Mouse (Mus musculus): ENCODE measurements around the gene Mettl24. TPM values are rescaled to one million over a fixed set of nuclear protein-coding genes. Genes with fewer than 3 reads are reported as not detected.

The Mettl24 gene
- polyA plus RNA-seq, 1 experiment from 2014 or later = 17.1 TPM

DNA sequence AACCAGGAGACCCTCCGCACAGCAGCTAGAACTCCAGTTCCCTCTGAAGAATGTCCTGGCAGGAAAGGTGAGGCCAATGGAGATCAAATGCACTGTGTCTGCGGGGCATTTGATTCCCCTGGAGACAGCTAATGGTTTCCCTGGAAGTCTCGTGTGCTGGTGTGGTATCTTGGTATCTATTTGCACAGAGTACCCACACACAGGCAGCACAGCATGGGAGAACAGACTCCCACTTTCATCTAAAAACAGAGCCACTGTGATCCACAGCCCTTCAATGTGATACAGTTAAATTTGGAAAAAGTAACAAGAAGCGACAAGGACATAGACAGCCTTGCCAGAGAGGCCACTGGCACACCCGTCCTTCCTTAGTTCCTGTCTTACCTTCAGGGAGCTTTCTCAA, 160.8 kb downstream of the Mettl24 start:
- ATAC-seq (no peak), DNase-seq (ENCODE audit: low spot score) (no peak)
- H3K27me3 ChIP-seq (replicated peaks; ENCODE audit: insufficient read depth, low read length) = no peaks in the 10 kb centered on the region
- H3K4me1 ChIP-seq (ENCODE audit: insufficient read depth, low read depth, low read length) = no peaks in the 10 kb centered on the region
- no peak overlapping the region for H3K9ac ChIP-seq (replicated peaks; ENCODE audit: low read depth)
- H3K27ac ChIP-seq (ENCODE audit: low read length) = no peak overlapping the region
- no peak overlapping the region for H3K4me3 ChIP-seq (ENCODE audit: low read depth, low read length)
- H3K4me2 ChIP-seq (replicated peaks; ENCODE audit: low read depth, low read length) = no peak overlapping the region
- H3K36me3 ChIP-seq (ENCODE audit: insufficient read depth, low read length) = peaks cover 19% of the 10 kb centered on the region
- no peaks in the 10 kb centered on the region for H3K9me3 ChIP-seq (ENCODE audit: low read length)
- WGBS = 83% methylated on average over 5 of the region's 5 CpGs
- TF ChIP-seq CTCF (IDR thresholded peaks at IDR 0.05) = no peak
- TF ChIP-seq EP300 (IDR thresholded peaks at IDR 0.05) = no peak

DNA sequence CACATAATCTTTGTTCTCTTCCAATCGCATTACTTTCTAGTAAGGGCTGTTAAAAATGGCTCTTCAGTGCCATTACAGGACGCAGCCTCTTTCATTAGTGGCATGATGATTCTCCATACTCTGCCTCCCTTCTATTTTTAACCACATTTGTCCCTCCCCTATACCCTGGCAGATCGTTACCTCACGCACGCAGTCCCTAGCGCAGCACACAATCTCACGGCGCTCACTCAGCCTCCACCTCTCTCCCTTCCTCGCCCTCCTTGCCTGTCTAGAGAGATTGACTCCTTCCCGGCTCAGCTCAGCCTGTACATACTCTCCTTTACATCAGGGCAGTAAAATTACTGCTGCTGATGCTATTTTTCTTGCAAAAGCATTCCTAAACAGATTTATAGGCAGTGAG, 161.5 kb downstream of the Mettl24 start:
- Histone ChIP-seq H3K36me3 (ENCODE audit: insufficient read depth, low read length) (peaks cover 17% of the 10 kb centered on the region), H3K4me1 (ENCODE audit: insufficient read depth, low read depth, low read length) (no peaks in the 10 kb centered on the region), H3K27ac (ENCODE audit: low read length) (no peak overlapping the region), H3K27me3 (replicated peaks; ENCODE audit: insufficient read depth, low read length) (no peaks in the 10 kb centered on the region), H3K4me2 (replicated peaks; ENCODE audit: low read depth, low read length) (no peak overlapping the region), H3K9me3 (ENCODE audit: low read length) (no peaks in the 10 kb centered on the region), H3K4me3 (ENCODE audit: low read depth, low read length) (no peak overlapping the region), H3K9ac (replicated peaks; ENCODE audit: low read depth) (no peak overlapping the region)
- no peak for DNase-seq (ENCODE audit: low spot score)
- no peak for TF ChIP-seq EP300 (IDR thresholded peaks at IDR 0.05)
- TF ChIP-seq CTCF (IDR thresholded peaks at IDR 0.05) = no peak
- 81% methylated on average over 10 of the region's 10 CpGs for WGBS
- no peak for ATAC-seq

- Histone ChIP-seq H3K9me3 (ENCODE audit: low read length) (no peaks in the 10 kb centered on the region), H3K27me3 (replicated peaks; ENCODE audit: insufficient read depth, low read length) (no peaks in the 10 kb centered on the region), H3K4me3 (ENCODE audit: low read depth, low read length) (no peak overlapping the region), H3K4me2 (replicated peaks; ENCODE audit: low read depth, low read length) (no peak overlapping the region), H3K36me3 (ENCODE audit: insufficient read depth, low read length) (peaks cover 17% of the 10 kb centered on the region), H3K27ac (ENCODE audit: low read length) (no peak overlapping the region), H3K4me1 (ENCODE audit: insufficient read depth, low read depth, low read length) (no peaks in the 10 kb centered on the region), H3K9ac (replicated peaks; ENCODE audit: low read depth) (no peak overlapping the region)
- TF ChIP-seq CTCF (IDR thresholded peaks at IDR 0.05) (no peak), EP300 (IDR thresholded peaks at IDR 0.05) (no peak)
- ATAC-seq (no peak), DNase-seq (ENCODE audit: low spot score) (no peak)
- 84% methylated on average over 6 of the region's 6 CpGs for WGBS
These were observed 162.5 kb downstream of the Mettl24 start for GRCm38 (mm10) chr10:40845626-40846025.

- Histone ChIP-seq H3K27ac (ENCODE audit: low read length) (no peak overlapping the region), H3K9me3 (ENCODE audit: low read length) (no peaks in the 10 kb centered on the region), H3K9ac (replicated peaks; ENCODE audit: low read depth) (no peak overlapping the region), H3K36me3 (ENCODE audit: insufficient read depth, low read length) (peaks cover 8% of the 10 kb centered on the region), H3K4me1 (ENCODE audit: insufficient read depth, low read depth, low read length) (no peaks in the 10 kb centered on the region), H3K4me2 (replicated peaks; ENCODE audit: low read depth, low read length) (no peak overlapping the region), H3K4me3 (ENCODE audit: low read depth, low read length) (no peak overlapping the region), H3K27me3 (replicated peaks; ENCODE audit: insufficient read depth, low read length) (no peaks in the 10 kb centered on the region)
- 89% methylated on average over 10 of the region's 10 CpGs for WGBS
- DNase-seq (ENCODE audit: low spot score) (no peak), ATAC-seq (no peak)
- TF ChIP-seq EP300 (IDR thresholded peaks at IDR 0.05) (no peak), CTCF (IDR thresholded peaks at IDR 0.05) (no peak)
These were observed 164.2 kb downstream of the Mettl24 start for GRCm38 (mm10) chr10:40847176-40847874.

- Histone ChIP-seq H3K9me3 (ENCODE audit: low read length) (no peaks in the 10 kb centered on the region), H3K9ac (replicated peaks; ENCODE audit: low read depth) (no peak overlapping the region), H3K4me2 (replicated peaks; ENCODE audit: low read depth, low read length) (no peak overlapping the region), H3K4me3 (ENCODE audit: low read depth, low read length) (no peak overlapping the region), H3K4me1 (ENCODE audit: insufficient read depth, low read depth, low read length) (no peaks in the 10 kb centered on the region), H3K27me3 (replicated peaks; ENCODE audit: insufficient read depth, low read length) (no peaks in the 10 kb centered on the region), H3K27ac (ENCODE audit: low read length) (no peak overlapping the region), H3K36me3 (ENCODE audit: insufficient read depth, low read length) (no peaks in the 10 kb centered on the region; the same call in 1 of the 2 replicates)
- no peak for ATAC-seq
- 86% methylated on average over 2 of the region's 2 CpGs for WGBS
- DNase-seq (ENCODE audit: low spot score) = no peak
- TF ChIP-seq CTCF (IDR thresholded peaks at IDR 0.05) (no peak), EP300 (IDR thresholded peaks at IDR 0.05) (no peak)
These were observed 167.6 kb downstream of the Mettl24 start for GRCm38 (mm10) chr10:40850644-40851043.

GRCm38 (mm10) chr10:40851138-40851537, 168.1 kb downstream of the Mettl24 start:
- ATAC-seq = no peak
- no peak overlapping the region for H3K4me2 ChIP-seq (replicated peaks; ENCODE audit: low read depth, low read length)

More at GRCm38 (mm10) chr10:40851138-40851537, 168.1 kb downstream of the Mettl24 start:
- DNase-seq (ENCODE audit: low spot score) = no peak
- Histone ChIP-seq H3K27me3 (replicated peaks; ENCODE audit: insufficient read depth, low read length) (no peaks in the 10 kb centered on the region), H3K9ac (replicated peaks; ENCODE audit: low read depth) (no peak overlapping the region), H3K4me3 (ENCODE audit: low read depth, low read length) (no peak overlapping the region), H3K4me1 (ENCODE audit: insufficient read depth, low read depth, low read length) (no peaks in the 10 kb centered on the region), H3K27ac (ENCODE audit: low read length) (no peak overlapping the region), H3K36me3 (ENCODE audit: insufficient read depth, low read length) (no peaks in the 10 kb centered on the region; the same call in 1 of the 2 replicates), H3K9me3 (ENCODE audit: low read length) (no peaks in the 10 kb centered on the region)
- TF ChIP-seq EP300 (IDR thresholded peaks at IDR 0.05) = no peak
